Mouse (Mus musculus) hindbrain, postnatal 0 days (tissue): Measurements from ENCODE around the gene Plet1. TPM values are rescaled to one million over a fixed set of nuclear protein-coding genes. Genes with fewer than 3 reads are reported as not detected.

ENCODE experiments used
- ATAC-seq: fragments of 200-750 bp; cut with Nextera tagmentation; 2 replicates; pipeline ENCODE4 v1.8.0; 2017; ENCODE audit warnings: mild to moderate bottlenecking, moderate TSS enrichment, moderate library complexity
- DNase-seq: peaks from one replicate; pipeline ENCODE4 v3.0.0-alpha.2; 2015; ENCODE audit warnings: low spot score
- H3K27ac ChIP-seq: fragments of 300-500 bp; sonication (generic); 2 replicates; pipeline ENCODE4 v1.5.1; 2014; ENCODE audit warnings: mild to moderate bottlenecking
- H3K27me3 ChIP-seq: fragments of 300-500 bp; sonication (generic); 2 replicates; pipeline ENCODE4 v1.6.1; 2014; ENCODE audit warnings: low read length, mixed read lengths; ENCODE audit not compliant: insufficient read depth
- H3K36me3 ChIP-seq: fragments of 300-500 bp; sonication (generic); 2 replicates; pipeline ENCODE4 v1.6.1; 2014; ENCODE audit warnings: low read length, mixed read lengths; ENCODE audit not compliant: insufficient read depth
- H3K4me1 ChIP-seq: fragments of 300-500 bp; sonication (generic); 2 replicates; pipeline ENCODE4 v1.6.1; 2014; ENCODE audit warnings: antibody characterized with exemption, low read length, mixed read lengths; ENCODE audit not compliant: insufficient read depth
- H3K4me2 ChIP-seq: fragments of 300-500 bp; sonication (generic); 2 replicates; pipeline ENCODE4 v1.6.1; 2014; ENCODE audit warnings: low read depth, mild to moderate bottlenecking, low read length, moderate library complexity, mixed read lengths
- H3K4me3 ChIP-seq: fragments of 300-500 bp; sonication (generic); 2 replicates; pipeline ENCODE4 v1.5.1; 2014; ENCODE audit warnings: low read length
- H3K9ac ChIP-seq: fragments of 300-500 bp; sonication (generic); replicated peaks from 2 replicates; pipeline ENCODE4 v1.6.1; 2014; ENCODE audit warnings: mild to moderate bottlenecking, low read length, moderate library complexity, mixed read lengths
- H3K9me3 ChIP-seq: fragments of 300-500 bp; sonication (generic); 2 replicates; pipeline ENCODE4 v1.6.1; 2016; ENCODE audit warnings: low read length, mixed read lengths
- CTCF ChIP-seq: IDR thresholded peaks from 2 replicates; pipeline ENCODE4 v1.5.1; 2016; ENCODE audit warnings: antibody characterized with exemption, control low read depth, low read depth
- WGBS: fragments of 180-500 bp; shearing (Covaris S2); extraction: QIAGEN DNeasy Blood & Tissue Kit; methylation state at CpG from one replicate; pipeline ENCODE4 v1.1.7; 2014; 5-methylcytosine and 5-hydroxymethylcytosine counted together
- polyA plus RNA-seq: library from polyadenylated mRNA; unstranded; fragments of >200 nt; fragmentation: Nextera tagmentation; extraction: Ambion mirVana; gene quantifications from 2 replicates; pipeline ENCODE4 v1.2.1, GENCODE M21; 2015
- total RNA-seq: library from RNA; depleted of rRNA; stranded (reverse); fragments of >200 nt; gene quantifications from 2 replicates; pipeline ENCODE4 v1.2.3, GENCODE M21; 2014

Plet1 gene
- total and polyA plus RNA-seq, 2 experiments from 2014 or later, result 0.37 to 1.0 TPM

DNA sequence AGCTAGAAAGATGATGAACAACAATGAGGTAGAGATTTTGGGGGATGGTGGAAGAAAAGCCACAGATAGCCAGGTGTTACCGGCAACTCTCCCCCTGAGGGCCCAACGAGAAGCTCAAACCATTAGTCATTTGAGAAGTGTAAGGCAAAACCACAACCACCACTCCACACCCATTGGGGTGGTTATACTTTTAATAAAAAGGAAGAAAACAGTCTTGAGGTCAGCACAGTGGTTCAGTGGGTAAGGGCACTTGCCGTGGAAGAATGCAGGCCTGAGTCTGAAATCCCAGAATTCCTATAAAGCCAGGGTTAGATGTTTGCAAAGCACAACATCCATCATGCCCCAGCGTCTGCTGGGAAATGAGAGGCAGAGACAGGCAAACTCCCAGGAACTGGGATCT, 43.0 kb downstream of the Plet1 start:
- no peaks in the 10 kb centered on the region for H3K36me3 ChIP-seq
- DNase-seq (no peak), ATAC-seq (no peak)
- H3K27ac ChIP-seq, result no peak overlapping the region
- no peak for TF ChIP-seq CTCF
- no peak overlapping the region for H3K4me3 ChIP-seq
- no peak overlapping the region for H3K9ac ChIP-seq
- no peak overlapping the region for H3K4me2 ChIP-seq
- 89% methylated on average over 4 of the region's 4 CpGs for WGBS
- no peaks in the 10 kb centered on the region for H3K9me3 ChIP-seq
- H3K27me3 ChIP-seq, result no peaks in the 10 kb centered on the region
- no peaks in the 10 kb centered on the region for H3K4me1 ChIP-seq

DNA sequence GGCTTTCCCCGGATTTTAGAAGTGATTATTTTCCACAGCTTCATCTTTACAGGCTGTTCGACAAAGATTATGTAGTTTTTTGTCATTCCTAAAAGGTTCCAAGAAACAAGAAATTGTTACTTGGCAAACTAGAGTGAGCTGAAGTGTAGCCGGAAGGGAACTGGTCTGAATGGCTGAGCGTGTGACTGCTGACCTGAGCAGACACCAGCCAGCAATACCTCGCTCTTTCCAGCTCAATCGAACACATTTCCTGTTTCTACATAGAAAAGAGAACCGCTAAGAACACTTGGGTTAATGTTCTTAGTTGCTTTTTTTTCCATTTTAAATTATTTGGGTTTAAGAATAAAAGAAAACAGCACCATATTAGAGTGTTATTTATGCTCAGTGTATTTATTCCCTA, 45.8 kb downstream of the Plet1 start:
- DNase-seq (no peak), ATAC-seq (no peak)
- Histone ChIP-seq H3K4me3 (no peak overlapping the region), H3K4me1 (no peaks in the 10 kb centered on the region), H3K9ac (no peak overlapping the region), H3K27me3 (no peaks in the 10 kb centered on the region), H3K27ac (no peak overlapping the region), H3K4me2 (no peak overlapping the region), H3K36me3 (no peaks in the 10 kb centered on the region), H3K9me3 (no peaks in the 10 kb centered on the region)
- no peak for TF ChIP-seq CTCF
- 69% methylated on average over 7 of the region's 7 CpGs for WGBS

DNA sequence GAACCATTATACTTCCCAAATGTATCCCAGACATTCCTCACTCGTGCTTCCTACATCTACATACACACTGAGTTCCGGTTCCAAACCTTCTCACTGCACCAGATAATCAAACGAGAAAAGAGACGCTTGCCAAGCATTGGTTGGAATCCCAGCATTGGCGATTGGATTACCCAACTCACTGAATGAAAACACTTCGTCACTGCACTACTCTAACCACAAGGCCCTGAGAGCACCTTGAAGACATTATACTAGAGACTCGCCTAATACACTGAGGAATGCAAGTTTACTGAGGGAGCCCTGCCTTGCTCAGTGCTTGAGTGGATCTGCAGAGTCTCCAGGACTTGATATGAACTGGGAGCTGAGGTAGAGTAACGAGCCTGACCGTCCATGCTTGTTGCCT, 48.1 kb downstream of the Plet1 start:
- no peak overlapping the region for H3K4me2 ChIP-seq
- H3K4me3 ChIP-seq, result no peak overlapping the region
- DNase-seq (no peak), ATAC-seq (no peak)
- TF ChIP-seq CTCF, result no peak
- no peaks in the 10 kb centered on the region for H3K9me3 ChIP-seq
- no peaks in the 10 kb centered on the region for H3K27me3 ChIP-seq
- H3K27ac ChIP-seq, result no peak overlapping the region
- H3K4me1 ChIP-seq, result no peaks in the 10 kb centered on the region
- no peaks in the 10 kb centered on the region for H3K36me3 ChIP-seq
- no peak overlapping the region for H3K9ac ChIP-seq
- 77% methylated on average over 9 of the region's 9 CpGs for WGBS

DNA sequence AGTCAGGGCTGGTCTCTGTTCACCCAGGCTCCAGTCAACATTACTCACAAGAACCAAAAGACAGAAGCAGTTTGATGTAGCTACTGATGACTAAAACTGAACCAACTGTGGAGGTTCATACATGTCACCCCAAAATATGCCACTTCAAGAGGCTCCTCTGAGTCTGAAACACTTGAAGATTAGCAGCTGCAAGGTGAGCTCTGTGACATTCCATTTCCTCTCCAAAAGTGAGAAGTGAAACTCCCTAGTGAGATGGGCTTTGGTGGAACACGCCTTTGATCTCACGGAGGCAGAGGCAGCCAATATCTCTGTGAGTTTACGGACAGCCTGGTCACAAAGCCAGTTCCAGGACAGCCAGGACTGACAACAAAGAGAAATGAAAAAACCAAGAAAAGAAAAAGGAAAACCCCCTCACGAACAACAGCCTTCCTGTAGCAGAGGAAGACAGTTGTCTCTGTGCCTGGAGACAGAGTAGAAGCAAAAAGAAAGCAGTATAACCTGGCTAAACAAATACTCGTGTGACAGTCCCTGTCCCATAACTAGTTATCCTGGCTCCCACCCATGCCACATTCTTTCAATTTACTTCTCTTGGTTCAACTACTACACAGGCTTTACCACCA, 53.6 kb downstream of the Plet1 start:
- no peak for DNase-seq
- Histone ChIP-seq H3K36me3 (no peaks in the 10 kb centered on the region), H3K27me3 (no peaks in the 10 kb centered on the region), H3K9me3 (no peaks in the 10 kb centered on the region), H3K4me2 (no peak overlapping the region), H3K27ac (no peak overlapping the region), H3K4me1 (no peaks in the 10 kb centered on the region), H3K4me3 (no peak overlapping the region), H3K9ac (no peak overlapping the region)
- no peak for TF ChIP-seq CTCF
- no peak for ATAC-seq
- WGBS, result 56% methylated on average over 5 of the region's 5 CpGs

GRCm38 (mm10) chr9:50548936-50549335, 54.6 kb downstream of the Plet1 start:
- no peak for TF ChIP-seq CTCF
- Histone ChIP-seq H3K4me3 (no peak overlapping the region), H3K4me1 (no peaks in the 10 kb centered on the region), H3K36me3 (no peaks in the 10 kb centered on the region), H3K4me2 (no peak overlapping the region), H3K27me3 (no peaks in the 10 kb centered on the region), H3K9me3 (no peaks in the 10 kb centered on the region), H3K9ac (no peak overlapping the region), H3K27ac (no peak overlapping the region)
- ATAC-seq, result no peak
- WGBS, result 89% methylated on average over 4 of the region's 4 CpGs
- no peak for DNase-seq

- no peak overlapping the region for H3K4me3 ChIP-seq
Observed at GRCm38 (mm10) chr9:50552206-50552605, 57.9 kb downstream of the Plet1 start.

GRCm38 (mm10) chr9:50553547-50553946, 59.2 kb downstream of the Plet1 start:
- no peaks in the 10 kb centered on the region for H3K27me3 ChIP-seq
- H3K9ac ChIP-seq, result no peak overlapping the region
- no peaks in the 10 kb centered on the region; the same call in 1 of the 2 replicates for H3K4me1 ChIP-seq
- no peak overlapping the region for H3K4me3 ChIP-seq
- H3K4me2 ChIP-seq, result no peak overlapping the region
- WGBS, result 78% methylated on average over 2 of the region's 2 CpGs
- no peaks in the 10 kb centered on the region for H3K36me3 ChIP-seq
- no peak for TF ChIP-seq CTCF
- H3K9me3 ChIP-seq, result no peaks in the 10 kb centered on the region
- ATAC-seq (no peak), DNase-seq (no peak)
- H3K27ac ChIP-seq, result no peak overlapping the region; the same call in 1 of the 2 replicates

More at GRCm38 (mm10) chr9:50552206-50552605, 57.9 kb downstream of the Plet1 start:
- H3K27ac ChIP-seq, result no peak overlapping the region
- TF ChIP-seq CTCF, result no peak
- no peak for ATAC-seq
- H3K36me3 ChIP-seq, result no peaks in the 10 kb centered on the region
- H3K4me1 ChIP-seq, result no peaks in the 10 kb centered on the region; the same call in 1 of the 2 replicates
- H3K9me3 ChIP-seq, result no peaks in the 10 kb centered on the region
- H3K4me2 ChIP-seq, result no peak overlapping the region
- no peaks in the 10 kb centered on the region for H3K27me3 ChIP-seq
- WGBS, result 85% methylated on average over 5 of the region's 5 CpGs
- no peak for DNase-seq
- H3K9ac ChIP-seq, result no peak overlapping the region
